Mouse (Mus musculus): ENCODE data around the gene Ndufs1.

GRCm38 (mm10) chr1:63129273-63129672 is 47.4 kb downstream of the Ndufs1 start:
- no peak for TF ChIP-seq CTCF (IDR thresholded peaks at IDR 0.05; ENCODE audit: insufficient read depth, low read depth, low read length)
- TF ChIP-seq POLR2A (IDR thresholded peaks at IDR 0.05; ENCODE audit: insufficient read depth, low read depth, low read length) = no peak
